Mouse (Mus musculus) stomach, postnatal 0 days (tissue): ENCODE results near the gene Gabpb1.

Source experiments
- CTCF ChIP-seq: IDR thresholded peaks from 2 replicates; pipeline ENCODE4 v1.5.1; 2016; ENCODE audit warnings: antibody characterized with exemption, low read depth, mild to moderate bottlenecking, moderate library complexity
- EP300 ChIP-seq: optimal IDR thresholded peaks from 2 replicates; pipeline ENCODE3; 2016; ENCODE audit warnings: antibody characterized with exemption

DNA sequence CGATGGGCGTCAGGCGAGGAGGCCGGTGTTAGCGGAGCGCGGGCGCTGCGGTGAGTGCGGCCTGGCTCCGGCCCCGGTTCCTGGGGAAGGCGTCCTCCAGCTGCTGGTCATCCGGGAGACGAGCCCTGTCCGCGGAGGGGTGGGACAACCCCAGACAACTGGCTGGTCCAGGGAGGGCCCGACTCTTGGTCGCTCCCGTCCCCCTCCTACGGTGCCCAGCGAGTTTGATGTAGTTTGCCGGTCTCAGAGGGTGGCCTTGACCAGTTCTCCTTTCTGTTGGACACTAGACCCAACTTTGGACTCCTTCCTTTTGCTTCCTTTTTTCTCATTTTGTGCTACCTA is 31.3 kb upstream of the Gabpb1 start:
- no peak for TF ChIP-seq CTCF
- TF ChIP-seq EP300 = no peak
